Mouse (Mus musculus) embryo, embryonic 11.5 days (tissue): Measurements from ENCODE around the gene Pgls.

Experiments used
- DNase-seq: peaks from one replicate; pipeline ENCODE4 v3.0.0-alpha.2; 2012; ENCODE audit warnings: low read depth, low spot score

Gene Pgls

DNA sequence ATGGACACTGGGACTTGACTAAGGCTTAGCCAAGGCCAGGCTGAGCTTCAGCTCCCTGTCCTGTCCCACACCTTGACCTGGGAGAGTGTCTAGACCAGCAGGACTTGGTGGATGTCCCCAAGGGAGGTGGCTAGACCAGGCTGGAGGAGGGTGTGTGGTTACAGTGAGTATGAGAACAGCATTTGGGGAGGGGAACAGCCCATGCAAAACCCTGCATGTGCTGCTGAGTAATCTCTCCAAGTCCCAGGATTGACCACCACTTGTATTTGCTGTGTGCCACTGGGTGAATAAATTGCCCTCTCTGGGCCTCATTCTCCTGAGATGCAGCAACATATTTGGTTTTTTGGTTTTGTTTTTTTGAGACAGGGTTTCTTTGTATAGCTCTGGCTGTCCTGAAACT, 6.4 kb downstream of the Pgls start:
- DNase-seq: no peak

DNA sequence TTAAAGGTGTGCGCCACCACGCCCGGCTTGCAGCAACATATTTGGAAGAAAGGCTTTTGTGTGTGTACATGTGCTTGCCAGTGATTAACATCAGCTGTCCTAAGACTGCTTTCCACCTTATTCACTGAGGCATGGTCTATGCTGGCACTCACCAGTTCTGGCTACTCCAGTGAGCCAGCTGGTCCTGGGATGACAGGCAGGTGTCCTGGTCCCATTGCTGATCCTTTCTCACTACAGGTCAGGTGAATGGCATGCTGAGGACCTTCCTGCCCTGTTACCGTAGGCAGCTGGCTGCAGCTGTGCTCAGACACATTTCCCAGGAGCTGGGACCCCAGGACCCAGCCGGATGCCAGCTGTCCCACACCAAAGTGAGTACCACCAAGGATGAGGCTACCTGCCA, 6.9 kb downstream of the Pgls start:
- DNase-seq: no peak

DNA sequence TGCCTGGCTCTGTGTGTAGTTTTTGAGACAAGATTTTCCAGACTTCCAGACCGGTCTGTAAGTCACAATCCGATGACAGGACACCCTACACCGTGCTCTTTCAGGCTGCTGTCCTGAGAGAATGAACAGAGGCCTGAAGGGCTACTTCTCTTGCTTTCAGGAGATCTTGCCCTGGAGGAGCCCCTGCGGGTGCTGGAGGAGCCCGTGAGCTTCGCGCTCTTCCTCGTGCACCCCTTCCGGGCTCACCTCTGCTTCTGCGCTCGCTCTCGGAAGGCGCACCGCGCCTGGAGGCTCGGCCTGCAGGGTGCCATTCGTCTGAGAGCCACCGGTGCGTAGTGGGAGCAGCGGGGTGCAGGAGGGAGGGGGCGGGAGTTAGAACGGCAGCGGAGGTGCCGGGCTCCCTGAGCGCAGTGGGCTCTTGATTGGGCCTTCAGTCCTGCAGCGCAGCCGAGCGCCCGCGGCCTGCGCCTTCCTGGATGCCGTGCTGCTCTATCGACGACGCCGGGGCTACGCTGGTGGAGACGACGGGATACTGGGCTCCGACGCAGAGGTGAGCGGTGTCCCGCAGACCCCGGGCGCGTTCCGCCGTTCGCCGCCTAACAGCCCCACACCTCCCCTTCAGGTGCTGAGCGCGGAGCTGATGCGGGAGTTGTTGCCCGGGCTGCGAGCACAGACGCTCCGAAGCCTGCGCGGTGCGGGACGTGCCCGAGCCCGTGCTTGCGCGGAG, 10.1 kb downstream of the Pgls start:
- peak; percentile 7 for DNase-seq

DNA sequence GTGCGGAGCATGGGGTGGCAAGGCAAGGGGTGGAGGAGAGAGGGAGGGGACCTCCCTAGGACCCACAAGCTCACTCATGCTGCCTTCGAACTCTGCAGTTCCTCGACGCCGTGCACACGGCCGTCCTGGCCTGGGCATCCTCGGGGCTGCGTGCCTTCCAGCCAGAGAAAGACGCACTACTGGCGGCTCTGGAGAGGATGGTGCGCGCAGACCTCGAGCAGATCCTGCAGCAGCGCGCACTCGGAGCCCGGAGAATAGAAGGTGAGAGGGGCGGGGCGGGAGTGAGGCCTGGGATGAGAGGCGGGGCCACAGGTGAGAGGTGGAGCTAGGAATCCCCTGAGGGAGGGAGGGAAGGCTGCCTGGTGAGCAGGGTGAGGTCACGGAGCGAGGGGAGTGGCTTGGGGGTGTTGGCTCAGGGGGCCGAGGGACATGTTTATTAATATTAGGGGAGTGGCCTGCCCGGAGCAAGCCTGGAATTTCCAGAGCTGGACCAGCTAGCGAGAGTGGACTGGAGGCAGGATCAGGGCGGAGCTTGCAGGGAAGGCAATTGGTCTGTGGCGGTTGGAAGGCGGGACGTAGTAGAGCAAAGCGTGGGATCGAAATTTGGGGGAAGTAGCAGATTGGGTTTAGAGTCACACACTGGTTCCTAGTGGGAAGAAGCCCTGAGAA, 10.8 kb downstream of the Pgls start:
- peak; percentile 46 for DNase-seq

DNA sequence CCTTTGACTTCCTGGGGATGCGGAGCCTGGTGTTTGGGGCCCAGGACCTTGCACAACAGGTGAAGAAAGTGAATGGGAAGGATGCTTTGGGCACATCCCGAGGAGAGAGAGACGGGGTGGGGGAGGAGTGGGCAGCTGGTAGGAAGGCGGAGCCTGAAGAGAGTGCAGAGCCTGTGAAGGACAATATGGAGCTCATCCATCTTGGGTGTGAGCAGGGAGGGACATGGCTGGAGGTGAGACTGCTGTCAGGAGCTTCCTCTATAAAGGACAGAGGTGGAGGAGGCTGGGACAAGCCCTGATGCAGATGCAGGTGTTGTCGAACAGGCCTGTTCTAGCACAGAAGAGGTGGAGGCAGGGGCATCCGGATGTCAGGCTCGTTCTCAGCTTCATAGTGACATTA, 12.0 kb downstream of the Pgls start:
- DNase-seq: no peak

DNA sequence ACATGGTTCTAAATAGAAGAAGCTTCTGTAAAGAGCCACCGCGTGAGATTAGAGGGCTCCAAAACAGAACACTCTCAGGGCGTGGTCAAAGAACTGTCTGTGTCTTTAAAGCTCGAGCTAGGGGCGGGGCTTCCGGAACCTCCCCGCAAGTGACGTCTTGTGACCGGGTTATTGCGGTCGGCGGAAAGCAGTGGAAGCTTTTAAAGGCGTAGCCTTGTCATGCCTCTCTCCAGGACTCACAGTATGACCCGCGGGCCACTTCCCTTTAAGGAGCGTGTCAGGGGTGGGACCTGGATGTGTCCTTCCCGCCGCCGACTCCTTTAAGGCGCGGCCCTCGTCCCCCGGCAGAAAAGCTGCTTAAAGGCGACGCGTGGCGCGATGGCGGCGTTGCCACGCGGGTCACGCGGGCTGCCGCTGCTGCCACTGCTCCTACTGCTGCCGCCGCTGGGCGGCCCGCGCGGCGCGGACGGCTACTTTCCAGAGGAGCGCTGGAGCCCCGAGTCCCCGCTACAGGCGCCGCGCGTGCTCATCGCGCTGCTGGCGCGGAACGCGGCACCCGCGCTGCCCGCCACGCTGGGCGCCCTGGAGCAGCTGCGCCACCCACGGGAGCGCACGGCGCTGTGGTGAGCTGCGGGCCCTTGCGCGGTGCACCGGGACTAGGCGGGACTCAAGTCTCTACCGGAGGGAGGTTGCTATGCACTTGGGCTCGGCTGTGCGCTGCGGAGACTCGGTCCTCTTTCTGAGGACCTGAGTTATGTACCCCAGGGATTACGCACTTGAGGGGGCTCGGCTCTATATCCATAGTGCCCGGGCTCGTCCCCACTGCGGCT, 19.1 kb downstream of the Pgls start, which contains the start of gene Colgalt1:
Gene Colgalt1 (plus strand): TSS at position 177 of the 830 bp plus-strand sequence.
- DNase-seq: peak; percentile 96

DNA sequence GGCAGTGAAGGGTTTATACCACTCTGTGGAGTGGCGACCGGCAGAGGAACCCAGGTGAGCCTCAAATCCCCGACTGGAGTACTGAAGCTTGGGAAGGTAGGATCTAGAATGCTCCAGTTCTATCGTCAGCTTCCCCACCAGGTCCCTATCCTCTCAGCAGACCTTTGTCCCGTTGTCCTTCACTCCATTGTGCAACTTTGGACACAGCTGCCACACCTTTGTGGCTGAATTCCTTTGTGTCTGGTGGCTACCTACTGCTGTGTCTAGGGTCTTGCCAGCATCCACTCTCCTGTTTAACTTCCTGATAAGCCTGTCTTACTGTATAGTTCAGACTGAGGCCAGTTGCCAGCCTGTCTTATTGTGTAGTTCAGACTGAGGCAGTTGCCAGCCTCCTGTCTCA, 20.2 kb downstream of the Pgls start:
- no peak for DNase-seq

DNA sequence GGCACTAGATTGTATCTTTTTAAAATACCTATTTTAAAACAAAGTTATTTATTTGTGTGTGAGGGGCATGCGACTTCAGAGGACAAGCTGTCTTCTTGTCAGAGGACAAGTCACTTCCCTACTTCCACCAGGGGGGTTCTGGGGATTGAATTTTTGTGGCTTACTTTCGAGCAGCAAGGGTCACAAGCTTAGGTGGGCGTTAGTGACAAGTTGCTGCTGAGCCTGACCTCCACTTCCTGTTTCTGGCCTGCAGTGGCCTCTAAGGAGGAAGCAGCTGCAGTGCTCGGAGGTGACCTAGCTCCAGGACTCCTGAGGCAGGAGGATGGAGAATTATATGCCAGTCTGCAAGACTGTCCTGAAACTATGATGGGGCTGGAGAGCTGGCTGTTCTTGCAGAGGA, 21.4 kb downstream of the Pgls start:
- no peak for DNase-seq

DNA sequence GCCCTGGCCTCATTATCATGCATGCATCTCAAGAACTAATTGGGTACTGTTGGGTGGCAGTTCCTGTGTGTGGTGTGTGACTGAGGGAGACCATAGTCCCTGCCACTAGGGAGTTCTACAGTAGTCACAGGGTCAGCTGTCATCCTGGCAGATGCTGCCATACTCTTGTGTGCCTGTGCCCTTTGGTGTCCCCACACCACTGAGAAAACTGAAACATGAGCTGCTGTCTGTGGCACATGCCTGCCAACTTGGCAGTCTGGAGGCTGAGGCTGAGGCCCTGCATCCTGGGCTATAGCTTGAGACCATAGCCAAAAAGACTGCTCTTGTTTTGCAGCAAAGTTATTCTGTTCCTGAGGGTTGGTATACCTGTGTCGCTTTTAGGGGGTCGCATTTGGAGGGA, 27.8 kb downstream of the Pgls start:
- no peak for DNase-seq

DNA sequence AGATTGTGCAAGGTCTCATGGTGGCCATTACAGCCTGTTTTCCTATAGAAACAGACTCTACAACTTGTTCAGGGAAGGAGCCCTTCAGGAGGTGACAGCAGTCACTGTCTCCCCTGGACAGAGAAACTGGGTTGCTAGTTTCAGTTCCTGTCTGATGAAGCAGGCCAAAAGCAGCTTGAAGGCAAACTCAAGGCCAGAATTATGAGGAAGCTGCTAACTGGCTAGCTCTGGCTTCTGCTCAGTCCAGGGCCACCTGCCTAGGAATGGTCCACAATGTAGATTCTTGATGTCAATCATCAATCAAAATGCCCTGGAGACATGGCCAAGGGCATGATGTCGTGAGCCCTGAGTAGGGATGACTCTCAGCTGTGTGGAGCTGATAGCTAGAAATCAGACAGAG, 33.1 kb downstream of the Pgls start:
- no peak for DNase-seq

DNA sequence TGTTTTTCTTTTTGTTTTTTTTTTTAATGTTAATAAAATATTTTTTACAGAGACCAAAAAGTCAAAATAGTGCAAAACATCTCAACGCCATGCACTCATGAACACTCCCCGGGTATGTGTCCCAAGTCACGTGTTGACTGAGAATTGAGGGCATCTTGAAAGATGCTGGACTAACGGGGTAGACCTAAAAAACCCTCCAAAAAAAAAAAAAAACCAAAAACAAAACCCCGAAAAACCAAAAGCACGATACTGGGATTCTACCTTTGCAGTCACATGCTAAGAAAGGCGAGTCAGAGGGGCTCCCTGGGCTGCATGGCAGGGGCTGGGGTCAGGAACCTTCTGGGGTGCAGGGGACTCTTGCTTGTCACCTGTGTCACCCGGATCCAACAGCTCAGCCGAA, 34.8 kb downstream of the Pgls start:
- no peak for DNase-seq

DNA sequence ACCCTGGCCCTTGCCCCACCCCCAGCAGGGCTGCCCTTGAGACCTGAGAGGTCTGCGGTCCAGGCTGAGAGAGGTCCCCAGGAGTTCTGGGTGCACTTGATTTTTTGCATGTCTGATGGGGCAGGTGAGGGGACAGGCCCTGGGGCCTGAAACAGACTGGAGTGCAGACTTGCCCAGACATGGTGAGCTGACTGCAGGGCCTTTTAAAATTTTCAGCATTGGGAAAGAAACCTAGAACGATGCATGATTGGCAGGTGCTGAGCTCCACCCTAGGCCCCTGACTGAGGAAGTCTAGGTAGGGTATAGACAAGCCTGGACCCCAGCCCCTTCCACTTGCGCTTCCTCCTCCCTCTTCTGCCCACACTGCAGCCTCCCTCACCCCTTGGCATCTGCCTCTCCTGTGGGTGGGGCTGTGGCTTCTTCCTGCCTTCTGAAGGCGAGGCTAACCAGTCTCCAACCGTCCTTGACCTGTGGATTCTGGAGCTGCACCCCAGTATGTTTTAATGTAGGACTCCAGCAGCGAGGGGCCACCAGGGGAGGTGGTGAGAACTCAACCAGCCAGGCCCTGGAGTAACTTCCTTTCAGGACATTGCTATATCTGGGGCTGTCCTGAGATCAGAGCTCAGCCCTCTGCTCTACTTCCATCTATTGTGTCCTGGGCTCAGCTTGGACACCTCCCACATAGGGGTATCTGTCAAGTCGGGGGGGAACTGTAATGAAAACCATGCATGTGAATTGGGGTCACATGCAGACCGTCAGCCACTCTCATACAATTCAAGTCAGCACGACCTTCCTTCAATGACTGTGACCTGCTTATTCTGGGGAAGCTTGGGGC, 35.5 kb downstream of the Pgls start:
- no peak for DNase-seq

DNA sequence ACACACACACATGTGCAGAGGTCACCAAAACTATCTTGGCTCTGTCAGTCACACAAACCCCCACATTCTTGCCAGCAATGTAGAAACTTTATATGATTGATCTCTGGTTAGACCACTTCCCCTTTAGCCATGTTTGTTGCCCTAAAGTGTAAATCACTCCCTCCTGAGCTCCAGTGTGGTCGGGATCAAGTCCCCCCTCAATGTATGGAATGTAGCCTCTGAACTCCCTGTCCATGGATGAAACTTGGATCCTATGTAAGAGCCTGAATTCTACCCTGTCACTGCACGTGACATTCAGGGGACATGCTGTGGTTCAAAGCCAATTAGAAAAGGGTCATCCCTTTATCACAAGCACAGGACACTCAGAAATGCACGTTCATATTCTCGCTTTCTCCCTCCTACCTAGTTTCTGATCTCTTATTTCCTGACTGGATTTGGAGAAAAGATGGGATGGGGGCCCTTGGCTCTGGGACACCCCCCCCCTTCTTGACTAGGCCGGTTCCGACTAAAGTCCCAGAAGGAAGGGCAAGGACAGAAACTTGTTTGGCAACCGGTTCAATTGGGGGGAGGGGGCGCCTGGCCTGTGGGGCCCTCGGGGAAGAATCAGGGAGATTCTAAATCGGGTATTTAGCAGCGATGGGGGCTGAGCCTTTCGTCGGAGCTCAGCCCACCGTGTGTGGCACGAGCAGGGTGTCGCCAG, 36.6 kb downstream of the Pgls start:
- DNase-seq: no peak

DNA sequence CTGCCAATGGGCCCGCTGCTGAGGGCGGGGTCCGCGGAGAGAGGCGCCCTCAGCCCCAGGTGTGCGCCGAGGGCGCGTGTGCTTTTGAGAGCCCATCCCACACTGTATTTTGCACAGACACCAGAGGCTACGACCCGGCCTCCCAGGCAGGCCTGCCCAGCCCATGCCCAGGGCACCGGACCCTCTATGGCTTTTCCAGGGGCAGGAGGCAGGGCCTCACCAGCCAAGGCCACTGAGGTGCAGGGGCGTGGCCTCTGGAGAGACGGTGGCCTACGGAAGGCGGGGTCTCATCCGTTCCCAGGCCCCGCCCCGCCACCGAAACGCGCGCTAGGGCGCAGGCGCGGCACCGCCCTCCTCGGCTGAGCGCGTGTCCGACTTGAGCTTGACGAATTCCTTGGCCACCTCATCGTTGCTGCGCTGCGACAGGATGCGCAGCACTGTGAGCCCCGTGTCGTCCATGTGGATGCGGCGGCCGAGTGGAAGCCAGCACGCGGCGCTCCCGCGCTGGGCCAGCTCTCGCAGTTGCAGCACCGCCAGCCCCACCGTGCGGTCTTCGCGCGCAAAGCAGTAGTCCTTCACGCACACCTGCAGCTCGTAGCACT, 37.2 kb downstream of the Pgls start:
- DNase-seq: peak; percentile 89

DNA sequence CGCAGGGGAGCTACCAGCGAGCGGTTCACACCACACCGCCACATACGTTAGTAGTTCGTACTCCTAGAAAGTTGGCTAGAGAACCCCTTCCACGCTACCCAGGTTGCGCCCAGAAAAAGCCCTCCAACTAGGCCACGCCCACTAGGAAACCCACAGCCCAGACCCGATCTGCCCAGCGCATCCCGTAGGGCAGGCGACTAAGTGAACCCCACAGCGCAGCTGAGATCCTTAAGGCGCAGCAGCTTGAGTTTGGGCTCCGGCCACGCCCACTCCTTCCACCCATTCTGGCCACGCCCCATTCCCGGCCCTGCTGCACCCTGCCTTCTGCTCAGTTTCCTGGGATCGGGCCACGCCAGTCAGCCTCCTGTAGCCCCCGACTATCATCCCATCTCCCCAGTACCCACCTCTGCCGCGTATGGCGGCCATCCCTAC, 37.8 kb downstream of the Pgls start:
- peak; percentile 38 for DNase-seq

DNA sequence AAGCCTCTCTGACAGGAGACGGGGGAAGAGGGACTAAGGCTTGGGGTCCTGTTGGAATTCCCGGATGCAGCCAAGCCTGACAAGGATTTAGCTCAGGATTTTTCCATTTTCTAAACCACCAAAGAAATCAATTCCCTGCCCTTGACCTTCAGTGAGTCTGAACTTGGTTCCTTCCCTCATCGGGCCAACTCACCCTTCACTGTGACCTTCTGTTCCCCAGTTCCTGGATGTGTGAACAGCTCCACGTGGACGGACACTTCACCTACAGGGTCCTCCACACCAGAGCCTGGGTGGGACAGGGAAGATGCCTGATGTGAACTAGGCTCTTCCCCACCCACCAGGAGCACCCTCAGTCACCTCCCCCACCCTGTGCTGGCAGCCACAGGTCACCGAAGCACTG, 38.8 kb downstream of the Pgls start:
- no peak for DNase-seq

DNA sequence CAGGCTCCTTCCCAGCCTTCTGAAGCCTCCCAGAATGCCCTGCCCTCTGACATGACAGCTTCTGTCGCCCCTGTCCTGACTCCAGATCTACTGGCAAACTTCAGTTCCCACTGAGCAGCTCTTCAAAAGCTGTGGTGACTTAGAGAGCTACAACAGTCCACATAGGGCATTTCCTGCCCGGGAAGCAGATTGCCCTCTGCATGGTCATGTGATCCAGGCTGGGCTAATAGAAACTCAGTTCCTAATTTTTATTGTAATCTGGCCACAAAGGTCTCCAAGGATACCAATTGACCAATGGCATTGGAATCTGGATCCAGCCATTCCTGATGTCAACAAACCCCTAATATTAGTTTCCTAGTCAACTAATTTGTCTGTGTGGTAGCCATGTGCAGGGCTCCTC, 39.9 kb downstream of the Pgls start:
- DNase-seq: no peak

DNA sequence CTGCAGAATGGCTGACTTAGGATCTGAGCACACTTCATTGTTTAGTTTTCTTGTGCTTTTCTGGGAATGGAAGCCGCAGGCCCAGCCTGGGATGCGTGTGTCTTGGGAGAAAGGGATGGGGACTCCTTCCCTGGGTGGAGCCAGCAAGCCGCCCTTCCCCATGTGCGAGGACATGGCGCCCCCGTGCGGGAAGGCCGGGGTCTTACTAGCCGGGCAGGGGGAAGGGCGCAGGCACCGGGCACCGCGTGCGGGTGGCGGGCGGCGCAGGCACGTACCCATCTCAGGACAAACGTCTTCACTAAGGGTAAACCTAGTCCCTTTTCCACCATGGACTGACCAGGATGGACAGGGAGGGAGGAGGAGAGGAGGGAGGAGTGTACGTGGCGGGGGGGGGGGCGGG, 41.2 kb downstream of the Pgls start:
- DNase-seq: no peak

DNA sequence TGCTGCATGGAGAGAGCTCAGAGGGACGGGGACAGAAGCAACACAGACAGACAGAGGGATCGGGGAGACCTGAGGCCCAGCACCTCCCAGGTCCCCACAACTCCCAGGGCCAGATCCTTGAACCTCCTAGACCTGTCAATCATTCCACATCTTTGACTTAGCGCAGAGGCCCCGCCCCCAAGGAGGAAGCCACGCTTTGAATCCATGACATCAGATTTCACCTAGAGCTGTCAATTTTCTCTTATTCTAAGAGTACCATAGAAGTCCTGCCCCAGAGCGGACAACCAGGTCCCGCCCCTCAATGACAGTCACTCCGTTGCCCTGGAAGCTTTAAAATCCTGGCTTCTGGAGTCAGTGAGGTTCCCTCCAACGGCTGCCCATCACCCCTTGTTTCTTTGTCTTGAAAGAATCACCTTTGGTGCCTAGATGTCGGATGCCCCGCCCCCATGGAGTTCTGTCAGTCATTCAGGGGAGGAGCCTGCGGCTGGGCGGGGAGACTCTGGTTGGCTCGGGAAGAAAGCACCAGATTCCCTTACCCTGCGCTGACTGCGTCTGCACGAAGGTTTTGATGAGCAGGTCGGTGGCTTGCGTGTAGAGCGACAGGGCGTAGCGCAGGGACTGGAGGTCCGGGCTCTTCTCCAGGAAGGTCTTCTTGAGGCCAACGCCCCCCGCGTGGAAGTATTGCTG, 42.1 kb downstream of the Pgls start:
- DNase-seq: no peak
